Mouse (Mus musculus) midbrain, postnatal 0 days (tissue): Measurements from ENCODE around the gene BC028528. TPM values are rescaled to one million over a fixed set of nuclear protein-coding genes. Genes with fewer than 3 reads are reported as not detected.
"Not testable (repeated sequence)": the region's sequence is repeated elsewhere in the genome, so short reads cannot be mapped to it uniquely, and the experiment has no call there.

Experiments
- ATAC-seq: fragments of 200-750 bp; cut with Nextera tagmentation; 2 replicates; pipeline ENCODE4 v1.8.0; 2017; ENCODE audit warnings: moderate number of reproducible peaks, mild to moderate bottlenecking, moderate TSS enrichment, moderate library complexity; ENCODE audit not compliant: low FRiP score
- DNase-seq: peaks from one replicate; pipeline ENCODE4 v3.0.0-alpha.2; 2015; ENCODE audit warnings: low spot score
- H3K27ac ChIP-seq: fragments of 300-500 bp; sonication (generic); 2 replicates; pipeline ENCODE4 v1.5.1; 2014; ENCODE audit warnings: low read depth, mild to moderate bottlenecking, low read length, mixed read lengths
- H3K27me3 ChIP-seq: fragments of 300-500 bp; sonication (generic); 2 replicates; pipeline ENCODE4 v1.6.1; 2014; ENCODE audit warnings: low read length, control low read depth, mixed read lengths; ENCODE audit not compliant: insufficient read depth
- H3K36me3 ChIP-seq: fragments of 300-500 bp; sonication (generic); 2 replicates; pipeline ENCODE4 v1.6.1; 2014; ENCODE audit warnings: low read length, control low read depth, mixed read lengths; ENCODE audit not compliant: insufficient read depth
- H3K4me1 ChIP-seq: fragments of 300-500 bp; sonication (generic); 2 replicates; pipeline ENCODE4 v1.6.1; 2014; ENCODE audit warnings: mild to moderate bottlenecking, control low read depth, antibody characterized with exemption, low read length, mixed read lengths; ENCODE audit not compliant: insufficient read depth
- H3K4me2 ChIP-seq: fragments of 300-500 bp; sonication (generic); 2 replicates; pipeline ENCODE4 v1.6.1; 2014; ENCODE audit warnings: low read depth, mild to moderate bottlenecking, low read length, mixed read lengths; ENCODE audit not compliant: poor library complexity, severe bottlenecking
- H3K4me3 ChIP-seq: fragments of 300-500 bp; sonication (generic); 2 replicates; pipeline ENCODE4 v1.5.1; 2014; ENCODE audit warnings: low read depth, mild to moderate bottlenecking, low read length, moderate library complexity
- H3K9ac ChIP-seq: fragments of 300-500 bp; sonication (generic); replicated peaks from 2 replicates; pipeline ENCODE4 v1.6.1; 2014; ENCODE audit warnings: mild to moderate bottlenecking, low read length, moderate library complexity, mixed read lengths; ENCODE audit not compliant: poor library complexity, severe bottlenecking
- H3K9me3 ChIP-seq: fragments of 300-500 bp; sonication (generic); 2 replicates; pipeline ENCODE4 v1.6.1; 2016; ENCODE audit warnings: low read length, control low read depth
- CTCF ChIP-seq: IDR thresholded peaks from 2 replicates; pipeline ENCODE4 v1.5.1; 2016; ENCODE audit warnings: antibody characterized with exemption, mild to moderate bottlenecking
- WGBS: fragments of 180-500 bp; shearing (Covaris S2); extraction: QIAGEN DNeasy Blood & Tissue Kit; methylation state at CpG from one replicate; pipeline ENCODE4 v1.1.7; 2014; 5-methylcytosine and 5-hydroxymethylcytosine counted together
- polyA plus RNA-seq: library from polyadenylated mRNA; unstranded; fragments of >200 nt; fragmentation: Nextera tagmentation; extraction: Ambion mirVana; gene quantifications from 2 replicates; pipeline ENCODE4 v1.2.1, GENCODE M21; 2015
- total RNA-seq: library from RNA; depleted of rRNA; stranded (reverse); fragments of >200 nt; gene quantifications from 2 replicates; pipeline ENCODE4 v1.2.3, GENCODE M21; 2014

Gene BC028528
- total and polyA plus RNA-seq, 2 experiments from 2014 or later: 14.6 to 27.7 TPM

GRCm38 (mm10) chr3:95894317-95895160 lies 2.7 kb upstream of the BC028528 start:
- Histone ChIP-seq H3K36me3 (no peaks in the 10 kb centered on the region), H3K4me3 (peak overlapping the region; percentile 63), H3K4me1 (0 out of 2 replicates have a peak, but pooled peaks cover 4% of the 10 kb centered on the region), H3K27ac (peak overlapping the region; percentile 55), H3K27me3 (no peaks in the 10 kb centered on the region), H3K4me2 (peak overlapping the region; percentile 68), H3K9me3 (no peaks in the 10 kb centered on the region), H3K9ac (peak overlapping the region; percentile 79)
- no peak for TF ChIP-seq CTCF
- 16% methylated on average over 15 of the region's 16 CpGs for WGBS
- ATAC-seq (peak; percentile 47; the same call in 1 of the 2 replicates), DNase-seq (peak; percentile 61)

DNA sequence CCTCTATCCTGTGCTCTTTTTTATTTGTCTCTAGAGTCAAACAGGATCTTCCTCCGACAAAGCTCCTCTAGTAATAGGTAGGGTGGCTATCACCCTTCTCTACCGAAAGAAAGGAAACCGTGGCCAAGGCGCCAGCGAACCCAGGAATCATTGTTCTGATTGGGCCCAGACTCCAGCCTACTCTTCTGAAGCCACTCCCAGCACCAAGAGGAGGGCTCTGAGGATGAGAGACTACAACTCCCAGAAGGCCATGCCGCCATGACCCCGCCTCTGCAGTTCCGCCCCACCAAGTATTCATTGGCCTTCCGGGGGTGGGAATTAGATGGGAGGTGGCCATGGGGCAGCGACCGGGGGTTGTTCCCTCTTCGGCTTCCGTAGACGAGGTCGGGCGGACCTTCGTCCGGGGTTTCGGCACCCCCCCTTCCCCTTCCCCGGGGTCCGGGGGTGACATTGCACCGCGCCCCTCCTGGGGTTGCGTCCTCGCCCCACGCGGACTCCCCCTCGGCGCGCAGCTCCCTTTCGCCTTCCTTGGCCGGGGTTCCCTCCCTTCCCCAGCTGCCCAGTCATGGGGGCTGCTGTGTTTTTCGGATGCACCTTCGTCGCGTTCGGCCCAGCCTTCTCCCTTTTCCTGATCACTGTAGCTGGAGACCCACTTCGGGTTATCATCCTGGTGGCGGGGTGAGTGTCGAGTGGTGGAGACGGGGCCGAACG lies 2.0 kb upstream of the BC028528 start, which contains the start of gene Aph1a:
Gene Aph1a, plus strand, starts transcription at position 364 of the 711 bp plus-strand sequence.
- H3K9me3 ChIP-seq, H3K36me3 ChIP-seq, H3K4me1 ChIP-seq, H3K27me3 ChIP-seq: not testable (repeated sequence)
- 1% methylated on average over 24 of the region's 43 CpGs for WGBS
- ATAC-seq: peak; percentile 97
- DNase-seq: peak; percentile 99
- peak within 1 kb of the TSS; percentile 63 for H3K4me3 ChIP-seq
- H3K9ac ChIP-seq: peak within 1 kb of the TSS; percentile 79
- peak within 1 kb of the TSS; percentile 68 for H3K4me2 ChIP-seq
- H3K27ac ChIP-seq: peak within 1 kb of the TSS; percentile 65

GRCm38 (mm10) chr3:95893126-95893525 lies 1.3 kb upstream of the BC028528 start:
- no peaks in the 10 kb centered on the region for H3K27me3 ChIP-seq
- 21% methylated on average over 7 of the region's 7 CpGs for WGBS
- peak overlapping the region; percentile 51 for H3K4me2 ChIP-seq
- peak overlapping the region; percentile 63 for H3K4me3 ChIP-seq
- peak overlapping the region; percentile 65; the same call in 1 of the 2 replicates for H3K27ac ChIP-seq
- peak overlapping the region; percentile 30; the same call in 1 of the 2 replicates for H3K9ac ChIP-seq
- no peaks in the 10 kb centered on the region for H3K36me3 ChIP-seq
- no peak for TF ChIP-seq CTCF
- ATAC-seq (no peak), DNase-seq (no peak)
- H3K4me1 ChIP-seq: 0 out of 2 replicates have a peak, but pooled peaks cover 4% of the 10 kb centered on the region
- no peaks in the 10 kb centered on the region for H3K9me3 ChIP-seq

- whole genome bisulfite sequencing: 39% methylated on average over 11 of the region's 11 CpGs
- peak overlapping the region; percentile 51 for H3K27ac ChIP-seq
- H3K4me1 ChIP-seq: 0 out of 2 replicates have a peak, but pooled peaks cover 4% of the 10 kb centered on the region
- no peak overlapping the region for H3K4me3 ChIP-seq
- DNase-seq (no peak), ATAC-seq (no peak)
- H3K36me3 ChIP-seq: no peaks in the 10 kb centered on the region
- no peaks in the 10 kb centered on the region for H3K9me3 ChIP-seq
- no peaks in the 10 kb centered on the region for H3K27me3 ChIP-seq
- H3K4me2 ChIP-seq: peak overlapping the region; percentile 7; the same call in 1 of the 2 replicates
- no peak for TF ChIP-seq CTCF
- H3K9ac ChIP-seq: no peak overlapping the region
Measured at GRCm38 (mm10) chr3:95892066-95893052, 554 bp upstream of the BC028528 start.

GRCm38 (mm10) chr3:95889664-95890063 lies 2.1 kb downstream of the BC028528 start:
- Histone ChIP-seq H3K27me3 (no peaks in the 10 kb centered on the region), H3K36me3 (no peaks in the 10 kb centered on the region), H3K9ac (no peak overlapping the region), H3K4me2 (no peak overlapping the region), H3K4me1 (no peaks in the 10 kb centered on the region), H3K27ac (no peak overlapping the region), H3K4me3 (no peak overlapping the region), H3K9me3 (no peaks in the 10 kb centered on the region)
- no peak for DNase-seq
- 84% methylated on average over 3 of the region's 3 CpGs for WGBS
- TF ChIP-seq CTCF: no peak
- no peak for ATAC-seq
